Mouse (Mus musculus): Measurements from ENCODE around the gene Gm45062. TPM values are rescaled to one million over a fixed set of nuclear protein-coding genes. Genes with fewer than 3 reads are reported as not detected.

Gene Gm45062
- polyA plus RNA-seq, 1 experiment from 2014 or later: 10.6 TPM

GRCm38 (mm10) chr6:8617369-8617768 lies 358.1 kb downstream of the Gm45062 start:
- H3K4me3 ChIP-seq (replicated peaks; ENCODE audit: low read length): no peak overlapping the region
- 81% methylated on average over 2 of the region's 2 CpGs for WGBS
- no peaks in the 10 kb centered on the region for H3K36me3 ChIP-seq (replicated peaks; ENCODE audit: control insufficient read depth, insufficient read depth)
- no peak overlapping the region for H3K27ac ChIP-seq
- no peak overlapping the region for H3K9ac ChIP-seq
- DNase-seq (ENCODE audit: low spot score) (no peak), ATAC-seq (ENCODE audit: low FRiP score) (no peak)
- no peaks in the 10 kb centered on the region for H3K4me1 ChIP-seq (replicated peaks; ENCODE audit: control insufficient read depth, insufficient read depth, low read length)
- no peak overlapping the region for H3K4me2 ChIP-seq (replicated peaks)
- no peaks in the 10 kb centered on the region for H3K27me3 ChIP-seq (ENCODE audit: control insufficient read depth, insufficient read depth, low read length)
- H3K9me3 ChIP-seq (ENCODE audit: control insufficient read depth, low read length): no peaks in the 10 kb centered on the region

GRCm38 (mm10) chr6:8619582-8620350 lies 360.5 kb downstream of the Gm45062 start:
- no peaks in the 10 kb centered on the region for H3K4me1 ChIP-seq (replicated peaks; ENCODE audit: control insufficient read depth, insufficient read depth, low read length)
- no peak overlapping the region for H3K9ac ChIP-seq
- H3K9me3 ChIP-seq (ENCODE audit: control insufficient read depth, low read length): no peaks in the 10 kb centered on the region
- H3K36me3 ChIP-seq (replicated peaks; ENCODE audit: control insufficient read depth, insufficient read depth): no peaks in the 10 kb centered on the region
- no peak overlapping the region for H3K4me3 ChIP-seq (replicated peaks; ENCODE audit: low read length)
- DNase-seq (ENCODE audit: low spot score): no peak
- no peak overlapping the region for H3K27ac ChIP-seq
- H3K27me3 ChIP-seq (ENCODE audit: control insufficient read depth, insufficient read depth, low read length): no peaks in the 10 kb centered on the region
- WGBS: 80% methylated on average over 4 of the region's 4 CpGs
- no peak for ATAC-seq (ENCODE audit: low FRiP score)
- no peak overlapping the region for H3K4me2 ChIP-seq (replicated peaks)

- H3K27me3 ChIP-seq (ENCODE audit: control insufficient read depth, insufficient read depth, low read length): no peaks in the 10 kb centered on the region
- H3K9me3 ChIP-seq (ENCODE audit: control insufficient read depth, low read length): no peaks in the 10 kb centered on the region
- ATAC-seq (ENCODE audit: low FRiP score): no peak
- no peaks in the 10 kb centered on the region for H3K4me1 ChIP-seq (replicated peaks; ENCODE audit: control insufficient read depth, insufficient read depth, low read length)
- H3K36me3 ChIP-seq (replicated peaks; ENCODE audit: control insufficient read depth, insufficient read depth): no peaks in the 10 kb centered on the region
- 80% methylated on average over 3 of the region's 3 CpGs for WGBS
- H3K4me2 ChIP-seq (replicated peaks): no peak overlapping the region
- H3K27ac ChIP-seq: no peak overlapping the region
- H3K4me3 ChIP-seq (replicated peaks; ENCODE audit: low read length): no peak overlapping the region
- DNase-seq (ENCODE audit: low spot score): no peak
- no peak overlapping the region for H3K9ac ChIP-seq
Observed at GRCm38 (mm10) chr6:8623045-8623444, 363.8 kb downstream of the Gm45062 start.

GRCm38 (mm10) chr6:8628226-8628625 lies 369.0 kb downstream of the Gm45062 start:
- H3K27ac ChIP-seq: no peak overlapping the region
- H3K9ac ChIP-seq: no peak overlapping the region
- H3K4me2 ChIP-seq (replicated peaks): no peak overlapping the region
- DNase-seq (ENCODE audit: low spot score) (no peak), ATAC-seq (ENCODE audit: low FRiP score) (no peak)
- WGBS: 89% methylated on average over 8 of the region's 8 CpGs
- no peak overlapping the region for H3K4me3 ChIP-seq (replicated peaks; ENCODE audit: low read length)
- H3K4me1 ChIP-seq (replicated peaks; ENCODE audit: control insufficient read depth, insufficient read depth, low read length): no peaks in the 10 kb centered on the region
- H3K27me3 ChIP-seq (ENCODE audit: control insufficient read depth, insufficient read depth, low read length): no peaks in the 10 kb centered on the region
- no peaks in the 10 kb centered on the region for H3K9me3 ChIP-seq (ENCODE audit: control insufficient read depth, low read length)
- H3K36me3 ChIP-seq (replicated peaks; ENCODE audit: control insufficient read depth, insufficient read depth): no peaks in the 10 kb centered on the region

- H3K27ac ChIP-seq: no peak overlapping the region
- ATAC-seq (ENCODE audit: low FRiP score) (no peak), DNase-seq (ENCODE audit: low spot score) (no peak)
- no peak overlapping the region for H3K4me2 ChIP-seq (replicated peaks)
- H3K9ac ChIP-seq: no peak overlapping the region
- H3K9me3 ChIP-seq (ENCODE audit: control insufficient read depth, low read length): no peaks in the 10 kb centered on the region
- H3K36me3 ChIP-seq (replicated peaks; ENCODE audit: control insufficient read depth, insufficient read depth): no peaks in the 10 kb centered on the region
- no peaks in the 10 kb centered on the region for H3K4me1 ChIP-seq (replicated peaks; ENCODE audit: control insufficient read depth, insufficient read depth, low read length)
- WGBS: 78% methylated on average over 7 of the region's 7 CpGs
- no peaks in the 10 kb centered on the region for H3K27me3 ChIP-seq (ENCODE audit: control insufficient read depth, insufficient read depth, low read length)
- no peak overlapping the region for H3K4me3 ChIP-seq (replicated peaks; ENCODE audit: low read length)
Observed at GRCm38 (mm10) chr6:8628715-8629267, 369.5 kb downstream of the Gm45062 start.

GRCm38 (mm10) chr6:8630531-8630930 lies 371.3 kb downstream of the Gm45062 start:
- H3K36me3 ChIP-seq (replicated peaks; ENCODE audit: control insufficient read depth, insufficient read depth): no peaks in the 10 kb centered on the region
- no peaks in the 10 kb centered on the region for H3K27me3 ChIP-seq (ENCODE audit: control insufficient read depth, insufficient read depth, low read length)
- no peak overlapping the region for H3K27ac ChIP-seq
- 89% methylated on average over 7 of the region's 7 CpGs for WGBS
- no peaks in the 10 kb centered on the region for H3K4me1 ChIP-seq (replicated peaks; ENCODE audit: control insufficient read depth, insufficient read depth, low read length)
- no peak overlapping the region for H3K4me2 ChIP-seq (replicated peaks)
- no peaks in the 10 kb centered on the region for H3K9me3 ChIP-seq (ENCODE audit: control insufficient read depth, low read length)
- no peak overlapping the region for H3K9ac ChIP-seq
- ATAC-seq (ENCODE audit: low FRiP score): no peak
- no peak overlapping the region for H3K4me3 ChIP-seq (replicated peaks; ENCODE audit: low read length)
- no peak for DNase-seq (ENCODE audit: low spot score)

GRCm38 (mm10) chr6:8631362-8631761 lies 372.1 kb downstream of the Gm45062 start:
- no peak for ATAC-seq (ENCODE audit: low FRiP score)
- 81% methylated on average over 8 of the region's 8 CpGs for WGBS
- no peak overlapping the region for H3K27ac ChIP-seq
- no peaks in the 10 kb centered on the region for H3K27me3 ChIP-seq (ENCODE audit: control insufficient read depth, insufficient read depth, low read length)
- no peak for DNase-seq (ENCODE audit: low spot score)
- no peak overlapping the region for H3K9ac ChIP-seq
- no peaks in the 10 kb centered on the region for H3K9me3 ChIP-seq (ENCODE audit: control insufficient read depth, low read length)
- no peak overlapping the region for H3K4me2 ChIP-seq (replicated peaks)
- no peak overlapping the region for H3K4me3 ChIP-seq (replicated peaks; ENCODE audit: low read length)
- no peaks in the 10 kb centered on the region for H3K4me1 ChIP-seq (replicated peaks; ENCODE audit: control insufficient read depth, insufficient read depth, low read length)
- H3K36me3 ChIP-seq (replicated peaks; ENCODE audit: control insufficient read depth, insufficient read depth): no peaks in the 10 kb centered on the region

GRCm38 (mm10) chr6:8631986-8632632 lies 372.9 kb downstream of the Gm45062 start:
- no peak for ATAC-seq (ENCODE audit: low FRiP score)
- no peak overlapping the region for H3K4me3 ChIP-seq (replicated peaks; ENCODE audit: low read length)
- no peak overlapping the region for H3K9ac ChIP-seq
- no peak for DNase-seq (ENCODE audit: low spot score)
- no peaks in the 10 kb centered on the region for H3K36me3 ChIP-seq (replicated peaks; ENCODE audit: control insufficient read depth, insufficient read depth)
- H3K9me3 ChIP-seq (ENCODE audit: control insufficient read depth, low read length): no peaks in the 10 kb centered on the region
- WGBS: 80% methylated on average over 5 of the region's 5 CpGs
- no peaks in the 10 kb centered on the region for H3K4me1 ChIP-seq (replicated peaks; ENCODE audit: control insufficient read depth, insufficient read depth, low read length)
- H3K27me3 ChIP-seq (ENCODE audit: control insufficient read depth, insufficient read depth, low read length): no peaks in the 10 kb centered on the region
- no peak overlapping the region for H3K27ac ChIP-seq
- no peak overlapping the region for H3K4me2 ChIP-seq (replicated peaks)

GRCm38 (mm10) chr6:8632701-8633100 lies 373.5 kb downstream of the Gm45062 start:
- DNase-seq (ENCODE audit: low spot score): no peak
- H3K9ac ChIP-seq: no peak overlapping the region
- H3K27ac ChIP-seq: no peak overlapping the region
- no peaks in the 10 kb centered on the region for H3K4me1 ChIP-seq (replicated peaks; ENCODE audit: control insufficient read depth, insufficient read depth, low read length)
- H3K27me3 ChIP-seq (ENCODE audit: control insufficient read depth, insufficient read depth, low read length): no peaks in the 10 kb centered on the region
- no peak overlapping the region for H3K4me3 ChIP-seq (replicated peaks; ENCODE audit: low read length)
- ATAC-seq (ENCODE audit: low FRiP score): no peak
- H3K9me3 ChIP-seq (ENCODE audit: control insufficient read depth, low read length): no peaks in the 10 kb centered on the region
- 94% methylated on average over 4 of the region's 4 CpGs for WGBS
- no peak overlapping the region for H3K4me2 ChIP-seq (replicated peaks)
- H3K36me3 ChIP-seq (replicated peaks; ENCODE audit: control insufficient read depth, insufficient read depth): no peaks in the 10 kb centered on the region
